Mouse (Mus musculus): ENCODE data around the gene Prkar1b. TPM values are rescaled to one million over a fixed set of nuclear protein-coding genes. Genes with fewer than 3 reads are reported as not detected.

Gene Prkar1b
- polyA plus RNA-seq, 1 experiment from 2014 or later, result 5.3 TPM

GRCm38 (mm10) chr5:139178895-139179631 lies 29.3 kb upstream of the Prkar1b start:
- 0 out of 2 replicates have a peak, but pooled peaks cover 1% of the 10 kb centered on the region for H3K4me1 ChIP-seq (replicated peaks; ENCODE audit: control insufficient read depth, insufficient read depth, low read length)
- no peak overlapping the region for H3K9ac ChIP-seq (ENCODE audit: low read depth, low read length)
- peaks cover 27% of the 10 kb centered on the region for H3K36me3 ChIP-seq (ENCODE audit: control insufficient read depth, insufficient read depth, low read length)
- H3K27ac ChIP-seq (ENCODE audit: low read depth, low read length), result no peak overlapping the region
- DNase-seq (ENCODE audit: low spot score) (peak; percentile 69), ATAC-seq (replicated peaks; ENCODE audit: low FRiP score) (peak; percentile 83)
- WGBS, result 33% methylated on average over 11 of the region's 11 CpGs
- H3K9me3 ChIP-seq (ENCODE audit: control insufficient read depth, low read length), result no peaks in the 10 kb centered on the region
- H3K4me3 ChIP-seq (ENCODE audit: low read depth, low read length), result no peak overlapping the region
- no peak overlapping the region for H3K4me2 ChIP-seq
- H3K27me3 ChIP-seq (replicated peaks; ENCODE audit: control insufficient read depth, insufficient read depth, low read length), result no peaks in the 10 kb centered on the region

- H3K27me3 ChIP-seq (replicated peaks; ENCODE audit: control insufficient read depth, insufficient read depth, low read length), result no peaks in the 10 kb centered on the region
- H3K9ac ChIP-seq (ENCODE audit: low read depth, low read length), result no peak overlapping the region
- DNase-seq (ENCODE audit: low spot score) (no peak), ATAC-seq (replicated peaks; ENCODE audit: low FRiP score) (no peak)
- H3K9me3 ChIP-seq (ENCODE audit: control insufficient read depth, low read length), result no peaks in the 10 kb centered on the region
- 0 out of 2 replicates have a peak, but pooled peaks cover 4% of the 10 kb centered on the region for H3K4me1 ChIP-seq (replicated peaks; ENCODE audit: control insufficient read depth, insufficient read depth, low read length)
- 69% methylated on average over 10 of the region's 10 CpGs for WGBS
- H3K4me2 ChIP-seq, result no peak overlapping the region
- H3K4me3 ChIP-seq (ENCODE audit: low read depth, low read length), result no peak overlapping the region
- H3K27ac ChIP-seq (ENCODE audit: low read depth, low read length), result no peak overlapping the region
- H3K36me3 ChIP-seq (ENCODE audit: control insufficient read depth, insufficient read depth, low read length), result peaks cover 26% of the 10 kb centered on the region
Observed at GRCm38 (mm10) chr5:139174556-139175547, 25.1 kb upstream of the Prkar1b start.

- H3K4me3 ChIP-seq (ENCODE audit: low read depth, low read length), result no peak overlapping the region
- no peaks in the 10 kb centered on the region for H3K27me3 ChIP-seq (replicated peaks; ENCODE audit: control insufficient read depth, insufficient read depth, low read length)
- H3K27ac ChIP-seq (ENCODE audit: low read depth, low read length), result no peak overlapping the region
- no peaks in the 10 kb centered on the region for H3K9me3 ChIP-seq (ENCODE audit: control insufficient read depth, low read length)
- ATAC-seq (replicated peaks; ENCODE audit: low FRiP score) (no peak; the same call in 1 of the 2 replicates), DNase-seq (ENCODE audit: low spot score) (no peak)
- H3K9ac ChIP-seq (ENCODE audit: low read depth, low read length), result no peak overlapping the region
- H3K4me2 ChIP-seq, result no peak overlapping the region
- H3K36me3 ChIP-seq (ENCODE audit: control insufficient read depth, insufficient read depth, low read length), result peaks cover 23% of the 10 kb centered on the region
- 0 out of 2 replicates have a peak, but pooled peaks cover 4% of the 10 kb centered on the region for H3K4me1 ChIP-seq (replicated peaks; ENCODE audit: control insufficient read depth, insufficient read depth, low read length)
- WGBS, result 58% methylated on average over 10 of the region's 10 CpGs
Observed at GRCm38 (mm10) chr5:139174141-139174540, 24.3 kb upstream of the Prkar1b start.

- peaks cover 34% of the 10 kb centered on the region for H3K36me3 ChIP-seq (ENCODE audit: control insufficient read depth, insufficient read depth, low read length)
- no peak overlapping the region for H3K27ac ChIP-seq (ENCODE audit: low read depth, low read length)
- no peaks in the 10 kb centered on the region for H3K9me3 ChIP-seq (ENCODE audit: control insufficient read depth, low read length)
- H3K4me1 ChIP-seq (replicated peaks; ENCODE audit: control insufficient read depth, insufficient read depth, low read length), result peaks cover 5% of the 10 kb centered on the region
- ATAC-seq (replicated peaks; ENCODE audit: low FRiP score) (no peak), DNase-seq (ENCODE audit: low spot score) (no peak)
- 88% methylated on average over 4 of the region's 4 CpGs for WGBS
- H3K4me2 ChIP-seq, result no peak overlapping the region
- H3K9ac ChIP-seq (ENCODE audit: low read depth, low read length), result no peak overlapping the region
- H3K27me3 ChIP-seq (replicated peaks; ENCODE audit: control insufficient read depth, insufficient read depth, low read length), result no peaks in the 10 kb centered on the region
- H3K4me3 ChIP-seq (ENCODE audit: low read depth, low read length), result no peak overlapping the region
Observed at GRCm38 (mm10) chr5:139171929-139172328, 22.1 kb upstream of the Prkar1b start.

GRCm38 (mm10) chr5:139167548-139167947 lies 17.7 kb upstream of the Prkar1b start:
- Histone ChIP-seq H3K9ac (ENCODE audit: low read depth, low read length) (no peak overlapping the region), H3K27ac (ENCODE audit: low read depth, low read length) (peak overlapping the region; percentile 51; the same call in 1 of the 2 replicates), H3K27me3 (replicated peaks; ENCODE audit: control insufficient read depth, insufficient read depth, low read length) (no peaks in the 10 kb centered on the region), H3K4me1 (replicated peaks; ENCODE audit: control insufficient read depth, insufficient read depth, low read length) (peaks cover 13% of the 10 kb centered on the region), H3K36me3 (ENCODE audit: control insufficient read depth, insufficient read depth, low read length) (peaks cover 37% of the 10 kb centered on the region), H3K4me3 (ENCODE audit: low read depth, low read length) (no peak overlapping the region), H3K9me3 (ENCODE audit: control insufficient read depth, low read length) (no peaks in the 10 kb centered on the region), H3K4me2 (no peak overlapping the region)
- DNase-seq (ENCODE audit: low spot score) (no peak), ATAC-seq (replicated peaks; ENCODE audit: low FRiP score) (no peak)
- WGBS, result 51% methylated on average over 1 of the region's 1 CpGs

GRCm38 (mm10) chr5:139166781-139167361 lies 17.1 kb upstream of the Prkar1b start:
- H3K4me1 ChIP-seq (replicated peaks; ENCODE audit: control insufficient read depth, insufficient read depth, low read length), result peaks cover 18% of the 10 kb centered on the region
- H3K36me3 ChIP-seq (ENCODE audit: control insufficient read depth, insufficient read depth, low read length), result peaks cover 36% of the 10 kb centered on the region
- H3K4me2 ChIP-seq, result peak overlapping the region; percentile 6; the same call in 1 of the 2 replicates
- no peak overlapping the region for H3K9ac ChIP-seq (ENCODE audit: low read depth, low read length)
- H3K27me3 ChIP-seq (replicated peaks; ENCODE audit: control insufficient read depth, insufficient read depth, low read length), result no peaks in the 10 kb centered on the region
- no peak for DNase-seq (ENCODE audit: low spot score)
- H3K27ac ChIP-seq (ENCODE audit: low read depth, low read length), result peak overlapping the region; percentile 51
- H3K9me3 ChIP-seq (ENCODE audit: control insufficient read depth, low read length), result no peaks in the 10 kb centered on the region
- peak; percentile 67 for ATAC-seq (replicated peaks; ENCODE audit: low FRiP score)
- 39% methylated on average over 6 of the region's 6 CpGs for WGBS
- no peak overlapping the region for H3K4me3 ChIP-seq (ENCODE audit: low read depth, low read length)

- no peak overlapping the region for H3K27ac ChIP-seq (ENCODE audit: low read depth, low read length)
- DNase-seq (ENCODE audit: low spot score) (no peak), ATAC-seq (replicated peaks; ENCODE audit: low FRiP score) (no peak)
- no peaks in the 10 kb centered on the region for H3K9me3 ChIP-seq (ENCODE audit: control insufficient read depth, low read length)
- no peaks in the 10 kb centered on the region for H3K27me3 ChIP-seq (replicated peaks; ENCODE audit: control insufficient read depth, insufficient read depth, low read length)
- H3K9ac ChIP-seq (ENCODE audit: low read depth, low read length), result no peak overlapping the region
- WGBS, result 52% methylated on average over 10 of the region's 10 CpGs
- H3K4me3 ChIP-seq (ENCODE audit: low read depth, low read length), result no peak overlapping the region
- peaks cover 18% of the 10 kb centered on the region for H3K36me3 ChIP-seq (ENCODE audit: control insufficient read depth, insufficient read depth, low read length)
- peaks cover 16% of the 10 kb centered on the region for H3K4me1 ChIP-seq (replicated peaks; ENCODE audit: control insufficient read depth, insufficient read depth, low read length)
- H3K4me2 ChIP-seq, result no peak overlapping the region
Observed at GRCm38 (mm10) chr5:139161632-139162031, 11.8 kb upstream of the Prkar1b start.

GRCm38 (mm10) chr5:139160899-139161298 lies 11.1 kb upstream of the Prkar1b start:
- Histone ChIP-seq H3K4me3 (ENCODE audit: low read depth, low read length) (no peak overlapping the region), H3K27me3 (replicated peaks; ENCODE audit: control insufficient read depth, insufficient read depth, low read length) (no peaks in the 10 kb centered on the region), H3K36me3 (ENCODE audit: control insufficient read depth, insufficient read depth, low read length) (peaks cover 19% of the 10 kb centered on the region), H3K27ac (ENCODE audit: low read depth, low read length) (no peak overlapping the region), H3K9ac (ENCODE audit: low read depth, low read length) (no peak overlapping the region), H3K4me2 (no peak overlapping the region), H3K4me1 (replicated peaks; ENCODE audit: control insufficient read depth, insufficient read depth, low read length) (peaks cover 11% of the 10 kb centered on the region), H3K9me3 (ENCODE audit: control insufficient read depth, low read length) (no peaks in the 10 kb centered on the region)
- DNase-seq (ENCODE audit: low spot score) (no peak), ATAC-seq (replicated peaks; ENCODE audit: low FRiP score) (no peak)
- 68% methylated on average over 8 of the region's 8 CpGs for WGBS
